Mouse (Mus musculus) cerebellum, adult 9-10 months (tissue): ENCODE data around the gene Tomt.

ENCODE experiments used
- DNase-seq: peaks from one replicate; pipeline ENCODE4 v3.0.0; 2022

The Tomt gene

DNA sequence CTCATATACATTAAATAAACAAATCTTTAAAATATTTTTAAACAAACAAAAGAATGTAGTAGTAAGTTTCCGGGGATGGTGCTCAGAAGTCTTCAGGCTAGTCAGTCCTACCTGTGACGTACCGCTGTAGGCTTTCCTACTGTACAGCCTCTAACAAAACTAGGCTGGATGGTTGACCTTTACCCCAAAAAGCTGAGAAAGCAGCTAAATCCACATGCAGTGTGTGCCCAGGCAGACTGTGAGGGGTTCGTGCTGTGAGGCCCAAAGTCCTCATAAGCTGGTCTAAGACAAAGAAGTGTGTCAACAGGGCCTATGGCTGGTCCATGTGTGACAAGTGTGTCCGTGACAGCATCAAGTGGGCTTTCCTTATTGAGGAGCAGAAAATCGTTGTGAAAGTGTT is 53.3 kb downstream of the Tomt start:
- no peak for DNase-seq

GRCm38 (mm10) chr7:101851689-101852088 is 54.5 kb downstream of the Tomt start:
- DNase-seq, result no peak
